Mouse (Mus musculus) intestine, postnatal 0 days (tissue): ENCODE results near the gene Eya4. TPM values are rescaled to one million over a fixed set of nuclear protein-coding genes. Genes with fewer than 3 reads are reported as not detected.

Source experiments
- ATAC-seq: fragments of 200-750 bp; cut with Nextera tagmentation; 2 replicates; pipeline ENCODE4 v1.8.0; 2017; ENCODE audit warnings: mild to moderate bottlenecking, moderate TSS enrichment, moderate library complexity
- H3K27ac ChIP-seq: fragments of 300-500 bp; sonication (generic); 2 replicates; pipeline ENCODE4 v1.5.1; 2014; ENCODE audit warnings: mild to moderate bottlenecking, low read depth, low read length, moderate library complexity
- H3K27me3 ChIP-seq: fragments of 300-500 bp; sonication (generic); replicated peaks from 2 replicates; pipeline ENCODE4 v1.6.1; 2014; ENCODE audit warnings: low read length, mixed read lengths; ENCODE audit not compliant: control insufficient read depth, insufficient read depth
- H3K36me3 ChIP-seq: fragments of 300-500 bp; sonication (generic); 2 replicates; pipeline ENCODE4 v1.6.1; 2014; ENCODE audit warnings: mild to moderate bottlenecking, moderate library complexity; ENCODE audit not compliant: control insufficient read depth, insufficient read depth
- H3K4me1 ChIP-seq: fragments of 300-500 bp; sonication (generic); replicated peaks from 2 replicates; pipeline ENCODE4 v1.6.1; 2014; ENCODE audit warnings: antibody characterized with exemption, low read length, mixed read lengths; ENCODE audit not compliant: control insufficient read depth, insufficient read depth
- H3K4me2 ChIP-seq: fragments of 300-500 bp; sonication (generic); replicated peaks from 2 replicates; pipeline ENCODE4 v1.6.1; 2014; ENCODE audit warnings: low read depth, mild to moderate bottlenecking, moderate library complexity
- H3K4me3 ChIP-seq: fragments of 300-500 bp; sonication (generic); 2 replicates; pipeline ENCODE4 v1.5.1; 2014; ENCODE audit warnings: low read depth, low read length
- H3K9ac ChIP-seq: fragments of 300-500 bp; sonication (generic); 2 replicates; pipeline ENCODE4 v1.6.1; 2014; ENCODE audit warnings: mild to moderate bottlenecking, low read depth, low read length
- H3K9me3 ChIP-seq: fragments of 300-500 bp; sonication (generic); 2 replicates; pipeline ENCODE4 v1.6.1; 2016; ENCODE audit warnings: mixed run types; ENCODE audit not compliant: control insufficient read depth
- CTCF ChIP-seq: sonication (generic); IDR thresholded peaks from 2 replicates; pipeline ENCODE4 v1.5.1; 2016; ENCODE audit warnings: low read depth, mild to moderate bottlenecking, control low read depth, antibody characterized with exemption, moderate library complexity
- WGBS: fragments of 180-500 bp; shearing (Covaris S2); extraction: QIAGEN DNeasy Blood & Tissue Kit; methylation state at CpG from one replicate; pipeline ENCODE4 v1.1.7; 2014; 5-methylcytosine and 5-hydroxymethylcytosine counted together
- polyA plus RNA-seq: library from polyadenylated mRNA; unstranded; fragments of >200 nt; fragmentation: Nextera tagmentation; extraction: Ambion mirVana; gene quantifications from 2 replicates; pipeline ENCODE4 v1.2.1, GENCODE M21; 2015

The Eya4 gene
- polyA plus RNA-seq, 1 experiment from 2014 or later: 0.69 TPM

DNA sequence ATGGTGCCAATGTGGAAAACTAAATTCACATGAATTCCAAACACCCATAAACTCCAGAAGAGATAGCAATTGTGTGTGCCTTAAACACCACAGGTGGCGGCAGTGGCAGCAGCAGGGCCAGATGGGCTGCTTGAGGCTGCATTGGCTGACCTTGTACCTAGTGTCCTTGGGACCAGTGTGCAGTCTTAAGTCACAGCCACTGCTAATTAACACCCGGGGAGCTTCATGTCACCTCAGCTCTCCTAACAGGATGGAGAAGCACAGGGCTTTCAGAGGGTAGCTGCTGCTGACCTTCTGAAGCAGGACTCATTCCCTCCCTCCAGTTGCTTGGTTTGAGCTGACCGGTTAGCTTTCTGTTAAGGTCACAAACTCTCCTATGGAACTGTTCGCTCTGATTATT is 242.5 kb downstream of the Eya4 start:
- H3K9ac ChIP-seq: no peak overlapping the region
- no peaks in the 10 kb centered on the region for H3K4me1 ChIP-seq
- no peaks in the 10 kb centered on the region for H3K9me3 ChIP-seq
- TF ChIP-seq CTCF: no peak
- H3K36me3 ChIP-seq: no peaks in the 10 kb centered on the region
- 56% methylated on average over 4 of the region's 4 CpGs for WGBS
- no peak overlapping the region for H3K4me2 ChIP-seq
- no peaks in the 10 kb centered on the region for H3K27me3 ChIP-seq
- H3K27ac ChIP-seq: no peak overlapping the region
- no peak for ATAC-seq
- H3K4me3 ChIP-seq: no peak overlapping the region

DNA sequence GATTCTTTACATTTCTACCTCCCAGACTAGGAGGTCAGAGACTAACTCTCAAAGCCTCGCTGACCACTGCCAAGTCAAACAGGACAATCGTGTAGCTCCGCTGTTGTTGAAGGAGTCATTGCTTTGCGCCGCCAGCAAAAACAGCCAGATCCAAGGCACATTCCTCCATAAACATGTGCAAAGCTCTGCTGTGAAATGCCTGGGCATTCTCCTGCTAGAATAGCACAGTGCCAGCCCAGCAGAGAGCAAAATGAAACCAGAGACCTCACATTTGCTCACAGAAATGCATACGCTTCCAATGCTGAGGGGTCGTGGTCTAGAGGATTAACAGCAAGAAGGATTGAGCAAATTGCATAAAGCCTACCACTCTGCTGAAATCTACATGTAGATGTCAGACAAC is 258.1 kb downstream of the Eya4 start:
- Histone ChIP-seq H3K4me1 (no peaks in the 10 kb centered on the region), H3K9ac (no peak overlapping the region), H3K36me3 (no peaks in the 10 kb centered on the region), H3K27ac (no peak overlapping the region), H3K4me3 (no peak overlapping the region), H3K9me3 (no peaks in the 10 kb centered on the region), H3K27me3 (no peaks in the 10 kb centered on the region), H3K4me2 (no peak overlapping the region)
- 82% methylated on average over 7 of the region's 7 CpGs for WGBS
- no peak for TF ChIP-seq CTCF
- no peak for ATAC-seq

DNA sequence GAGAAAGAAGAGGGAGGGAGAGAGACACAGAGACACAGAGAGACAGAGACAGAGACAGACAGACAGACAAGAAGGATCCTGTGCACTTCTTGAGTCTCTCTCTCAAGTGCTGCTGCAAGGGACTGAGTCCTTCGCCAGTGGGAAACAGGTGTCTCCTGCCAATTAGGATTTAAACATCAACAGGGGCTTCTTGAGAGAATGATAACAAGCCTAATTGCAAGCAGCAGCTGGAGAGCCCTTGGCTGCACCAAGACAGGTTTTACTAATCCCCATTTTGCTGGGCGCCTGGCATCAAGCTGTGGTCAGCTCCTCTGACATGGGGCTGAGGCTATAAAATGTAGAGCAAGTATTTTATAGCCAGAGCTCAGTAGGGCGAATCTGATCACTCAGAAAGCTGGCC is 259.0 kb downstream of the Eya4 start:
- H3K9me3 ChIP-seq: no peaks in the 10 kb centered on the region
- H3K27me3 ChIP-seq: no peaks in the 10 kb centered on the region
- H3K4me1 ChIP-seq: no peaks in the 10 kb centered on the region
- H3K27ac ChIP-seq: no peak overlapping the region
- TF ChIP-seq CTCF: no peak
- ATAC-seq: no peak
- H3K9ac ChIP-seq: no peak overlapping the region
- H3K36me3 ChIP-seq: no peaks in the 10 kb centered on the region
- 72% methylated on average over 3 of the region's 3 CpGs for WGBS
- no peak overlapping the region for H3K4me2 ChIP-seq
- H3K4me3 ChIP-seq: no peak overlapping the region

DNA sequence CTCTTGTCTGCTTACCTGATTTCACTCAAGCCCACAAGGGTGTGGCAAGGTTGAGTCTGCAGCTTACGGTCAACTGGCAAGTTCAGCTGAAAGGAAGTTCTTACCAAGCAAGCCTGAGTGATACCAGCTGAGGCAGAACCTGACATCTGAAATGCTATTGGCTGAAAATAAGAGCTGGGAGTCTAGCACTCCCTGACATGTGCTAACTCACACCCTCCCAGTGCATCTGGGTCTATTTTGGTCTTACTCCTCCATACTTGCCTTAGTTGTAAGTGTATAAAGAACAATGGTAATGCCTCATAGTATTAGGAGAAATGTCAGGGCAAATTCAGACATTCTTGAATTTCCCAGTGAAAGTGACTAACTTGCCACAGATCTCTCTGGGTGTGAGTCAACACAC is 260.3 kb downstream of the Eya4 start:
- Histone ChIP-seq H3K9ac (no peak overlapping the region), H3K4me1 (no peaks in the 10 kb centered on the region), H3K36me3 (no peaks in the 10 kb centered on the region), H3K4me3 (no peak overlapping the region), H3K9me3 (no peaks in the 10 kb centered on the region), H3K27me3 (no peaks in the 10 kb centered on the region), H3K27ac (no peak overlapping the region), H3K4me2 (no peak overlapping the region)
- TF ChIP-seq CTCF: no peak
- 71% methylated on average over 1 of the region's 1 CpGs for WGBS
- no peak for ATAC-seq

DNA sequence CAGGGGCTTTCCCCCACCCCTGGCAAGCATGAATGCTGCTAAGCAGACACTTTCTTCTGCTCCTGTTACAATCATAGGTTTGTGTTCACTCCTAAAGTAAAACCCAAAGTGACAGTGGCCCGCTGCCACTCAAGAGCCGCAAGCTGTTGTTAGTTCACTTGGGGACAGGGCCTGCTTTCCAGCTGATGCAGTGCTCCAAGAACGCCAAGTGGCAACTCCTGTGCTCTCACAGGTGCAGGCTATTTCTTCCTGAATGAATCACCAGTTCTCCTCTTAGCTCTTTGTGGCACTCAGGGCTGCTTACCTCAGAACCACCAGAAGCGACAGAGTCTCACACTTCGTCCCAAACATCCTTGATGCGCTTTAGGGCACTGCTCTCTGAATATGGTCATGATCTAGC is 261.3 kb downstream of the Eya4 start:
- Histone ChIP-seq H3K4me1 (no peaks in the 10 kb centered on the region), H3K9ac (no peak overlapping the region), H3K4me2 (no peak overlapping the region), H3K4me3 (no peak overlapping the region), H3K27ac (no peak overlapping the region), H3K27me3 (no peaks in the 10 kb centered on the region), H3K9me3 (no peaks in the 10 kb centered on the region), H3K36me3 (no peaks in the 10 kb centered on the region)
- ATAC-seq: no peak
- WGBS: 87% methylated on average over 6 of the region's 6 CpGs
- no peak for TF ChIP-seq CTCF

DNA sequence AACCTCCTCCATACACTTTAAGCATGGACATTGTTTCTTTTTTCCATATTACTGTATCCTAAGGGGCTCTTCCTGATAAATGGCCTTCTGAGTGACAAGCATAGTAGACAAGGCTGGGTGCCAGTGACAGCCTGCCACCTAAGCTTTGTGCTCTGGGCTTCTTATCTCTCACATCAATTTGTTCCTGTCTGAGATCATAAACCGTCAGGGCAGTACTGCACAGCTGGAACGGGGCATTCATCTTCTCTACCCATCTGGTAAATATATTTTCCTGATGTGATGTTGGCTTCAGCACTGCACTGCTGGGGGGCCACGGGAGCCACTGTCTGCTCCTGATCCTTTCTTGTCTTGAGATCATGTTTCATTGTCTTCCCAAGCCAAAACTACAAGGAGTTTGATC is 261.8 kb downstream of the Eya4 start:
- H3K27me3 ChIP-seq: no peaks in the 10 kb centered on the region
- no peak overlapping the region for H3K4me2 ChIP-seq
- H3K9me3 ChIP-seq: no peaks in the 10 kb centered on the region
- H3K9ac ChIP-seq: no peak overlapping the region
- no peaks in the 10 kb centered on the region for H3K4me1 ChIP-seq
- H3K36me3 ChIP-seq: no peaks in the 10 kb centered on the region
- no peak overlapping the region for H3K4me3 ChIP-seq
- no peak overlapping the region for H3K27ac ChIP-seq
- 34% methylated on average over 3 of the region's 3 CpGs for WGBS
- no peak for ATAC-seq
- no peak for TF ChIP-seq CTCF
